Mouse (Mus musculus) embryo, embryonic 11 days (tissue): ENCODE results near the gene Hlcs.

ENCODE experiments used
- DNase-seq: peaks from one replicate; pipeline ENCODE4 v3.0.0-alpha.2; 2015

The Hlcs gene

DNA sequence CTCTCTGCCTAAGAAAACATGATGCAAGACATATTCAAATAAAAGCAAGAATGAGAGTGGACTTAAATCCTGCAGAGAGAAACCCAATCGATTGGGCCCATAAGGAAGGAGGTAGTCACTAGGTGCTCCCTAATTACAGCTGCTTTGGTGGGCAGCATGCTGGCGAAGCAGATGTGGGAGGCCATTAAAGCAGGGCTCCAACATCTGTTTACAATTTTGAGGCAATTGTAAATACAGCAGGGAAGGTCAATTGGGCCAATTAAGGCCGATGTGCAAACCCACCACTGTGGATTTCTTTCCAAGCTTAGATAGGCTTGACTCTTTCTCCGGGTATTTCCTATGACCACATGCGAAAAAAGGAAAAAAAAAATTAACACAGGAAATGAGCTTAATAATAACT, 117.5 kb downstream of the Hlcs start:
- peak; percentile 71 for DNase-seq

DNA sequence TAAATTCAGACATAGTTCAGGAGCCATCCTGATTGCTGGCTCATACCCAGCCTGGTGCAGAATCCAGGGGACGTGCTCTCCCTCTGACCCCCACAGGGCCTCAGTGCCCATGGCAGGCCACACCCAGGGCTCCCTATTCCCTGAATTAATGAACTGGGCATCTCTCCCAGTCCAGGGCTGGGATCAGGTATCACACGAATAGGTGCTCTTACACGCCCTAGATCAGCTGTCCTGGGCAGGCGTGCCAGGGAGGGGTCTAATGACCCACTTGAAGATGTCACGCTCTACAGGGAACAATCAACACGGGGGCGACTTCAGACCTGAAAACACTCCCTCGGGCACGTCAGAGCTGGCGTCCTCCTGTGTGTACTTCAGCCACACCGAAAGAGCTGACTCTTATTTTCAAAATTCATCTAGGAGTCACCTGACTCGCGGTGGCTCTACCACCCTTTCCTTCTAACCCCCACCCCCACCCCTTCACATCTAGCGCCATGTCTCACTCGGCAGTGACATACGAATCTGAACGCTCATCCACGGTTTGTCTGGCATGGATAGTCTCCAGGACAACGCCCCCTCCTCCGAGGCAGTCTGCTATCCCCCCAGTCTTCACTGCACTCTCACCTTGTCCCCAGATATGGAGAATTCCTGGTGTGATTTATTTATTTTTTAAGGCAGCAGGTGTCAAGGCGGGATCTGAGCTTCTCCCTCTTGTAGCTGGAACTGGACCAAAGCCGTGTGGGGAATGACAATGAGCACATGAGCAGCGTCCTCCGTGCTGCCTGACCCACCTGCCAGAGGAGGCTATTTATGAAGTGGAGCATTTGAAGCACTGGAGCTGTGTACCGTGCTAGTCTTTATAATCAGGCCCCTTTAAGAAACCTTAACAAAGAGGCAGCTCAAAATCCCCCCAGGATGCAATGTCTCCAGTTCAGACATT, 121.7 kb downstream of the Hlcs start:
- no peak for DNase-seq

DNA sequence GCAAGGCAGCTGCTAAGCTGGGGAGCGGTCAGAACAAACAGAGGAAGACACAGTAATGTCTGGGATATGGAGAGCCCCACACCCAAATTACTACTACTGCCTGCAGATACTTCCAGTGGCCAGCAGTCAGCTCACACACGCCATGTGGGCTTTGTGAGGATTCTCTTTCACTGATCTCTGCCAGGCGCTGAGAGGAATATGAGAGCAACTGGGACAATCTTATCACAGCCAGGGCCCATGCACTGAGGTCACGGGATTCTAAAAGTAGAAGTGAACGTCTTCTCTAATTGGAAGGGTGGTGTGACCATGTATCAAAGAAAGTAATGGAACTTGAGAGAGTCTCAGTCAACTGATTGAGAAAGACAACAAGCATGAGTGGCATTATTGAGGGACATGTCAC, 123.1 kb downstream of the Hlcs start:
- DNase-seq = no peak

DNA sequence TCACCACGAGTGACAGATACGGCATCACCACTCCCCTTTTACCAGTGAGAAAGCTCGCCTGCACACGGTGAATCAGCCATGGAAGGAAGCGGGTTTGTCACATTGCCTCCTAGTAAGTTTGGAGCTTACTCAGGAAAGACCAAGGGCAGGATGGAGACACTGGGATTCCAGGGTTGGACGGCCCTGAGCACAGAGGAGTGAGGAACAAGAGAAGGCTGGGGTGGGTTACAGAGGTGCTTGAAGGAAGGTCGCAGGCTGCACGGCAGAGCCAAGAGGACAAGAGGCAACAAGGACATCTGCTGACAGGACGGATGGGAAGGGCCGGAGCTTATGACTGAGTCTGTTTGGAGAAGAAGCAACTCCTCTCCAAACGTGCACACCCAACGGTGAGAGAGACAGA, 126.8 kb downstream of the Hlcs start:
- DNase-seq = no peak

DNA sequence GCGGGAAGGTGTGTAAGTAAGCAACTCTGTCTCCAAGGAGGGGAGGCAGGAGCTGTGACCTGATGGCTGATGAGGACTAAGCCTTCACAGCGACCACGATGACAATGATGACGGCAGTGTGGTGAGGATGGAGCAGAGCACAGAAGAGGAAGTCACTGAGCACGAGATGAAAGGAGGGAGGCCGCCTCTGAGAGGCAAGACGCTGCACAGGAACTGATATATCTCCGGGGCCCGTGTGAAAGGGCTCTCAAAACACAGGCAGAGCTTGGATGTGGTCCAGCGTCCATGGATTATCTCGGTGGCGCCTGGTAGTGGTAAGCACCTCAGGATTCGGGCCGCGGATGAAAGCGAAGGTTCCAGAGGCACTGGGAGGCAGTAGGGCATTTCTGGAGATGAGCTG, 127.9 kb downstream of the Hlcs start:
- DNase-seq = no peak

DNA sequence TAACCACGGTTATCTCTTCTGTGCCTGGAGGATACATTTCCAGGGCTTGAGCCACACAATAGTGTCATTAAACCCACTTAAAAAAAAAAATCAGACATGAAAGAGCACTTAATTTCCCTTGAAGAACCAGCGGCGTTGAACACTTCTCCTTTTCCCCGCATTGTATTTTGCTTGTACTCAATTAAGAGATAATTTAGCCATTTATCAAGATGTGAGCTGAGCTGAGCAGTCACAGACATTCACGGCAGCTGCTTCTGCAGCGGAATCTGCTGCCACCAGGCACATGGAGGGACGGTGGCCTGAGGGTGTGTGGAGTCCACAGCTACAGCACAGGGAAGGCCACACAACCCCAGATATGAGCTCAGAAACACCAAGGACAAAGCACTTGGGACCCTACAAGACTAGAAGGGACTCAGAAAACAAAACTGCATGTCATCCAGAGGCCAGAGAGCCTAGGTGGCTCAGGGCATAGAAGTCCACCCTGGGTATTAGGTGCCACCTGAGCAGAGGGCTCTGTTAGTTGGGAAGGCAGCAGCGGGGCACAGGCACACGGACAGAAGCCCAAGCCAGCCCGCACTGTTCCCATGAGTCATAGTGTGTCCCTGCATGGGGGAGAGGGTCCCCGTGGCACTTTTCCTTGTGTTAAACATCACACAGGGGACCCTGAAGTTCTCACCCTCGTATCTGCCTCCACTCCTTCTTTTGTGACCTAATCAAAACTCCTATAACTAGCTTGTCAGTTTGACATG, 133.1 kb downstream of the Hlcs start:
- peak; percentile 43 for DNase-seq

DNA sequence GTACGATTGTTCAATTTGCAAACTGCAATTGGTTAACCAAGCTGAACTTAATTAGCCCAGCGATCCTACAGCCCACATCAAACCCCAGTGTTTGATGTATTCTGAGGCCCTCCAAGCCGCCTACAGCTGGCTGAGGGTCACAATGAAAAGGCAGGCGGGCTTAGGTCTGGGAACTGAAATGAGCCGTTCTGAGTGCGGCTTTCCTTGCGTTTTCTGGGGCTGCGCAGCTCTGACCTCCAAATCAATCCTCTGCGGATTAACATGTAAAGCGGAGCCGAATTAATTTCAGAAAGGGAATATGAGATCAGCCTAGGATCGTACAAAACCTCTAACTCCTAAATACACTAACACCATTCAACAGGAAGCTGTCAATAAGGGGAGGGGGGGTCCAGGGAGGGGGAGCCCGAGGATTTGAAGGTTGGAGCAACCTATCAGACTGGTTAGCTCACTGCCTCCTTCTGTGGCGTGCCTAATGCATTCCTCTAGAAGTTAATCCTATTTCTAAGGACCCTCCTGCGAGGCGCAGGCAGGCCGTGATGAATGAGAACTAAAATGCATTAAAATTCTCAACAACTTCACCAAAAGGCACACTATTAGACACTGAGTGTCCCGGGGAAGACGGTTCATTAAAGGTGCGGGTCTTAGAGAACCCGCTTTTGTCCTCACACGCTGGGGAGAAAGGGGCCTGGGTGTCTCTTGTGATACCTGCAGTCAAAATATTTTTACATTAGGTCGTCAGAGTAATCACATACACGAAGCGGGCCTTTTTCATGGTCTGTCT, 133.8 kb downstream of the Hlcs start:
- DNase-seq = peak; percentile 73

DNA sequence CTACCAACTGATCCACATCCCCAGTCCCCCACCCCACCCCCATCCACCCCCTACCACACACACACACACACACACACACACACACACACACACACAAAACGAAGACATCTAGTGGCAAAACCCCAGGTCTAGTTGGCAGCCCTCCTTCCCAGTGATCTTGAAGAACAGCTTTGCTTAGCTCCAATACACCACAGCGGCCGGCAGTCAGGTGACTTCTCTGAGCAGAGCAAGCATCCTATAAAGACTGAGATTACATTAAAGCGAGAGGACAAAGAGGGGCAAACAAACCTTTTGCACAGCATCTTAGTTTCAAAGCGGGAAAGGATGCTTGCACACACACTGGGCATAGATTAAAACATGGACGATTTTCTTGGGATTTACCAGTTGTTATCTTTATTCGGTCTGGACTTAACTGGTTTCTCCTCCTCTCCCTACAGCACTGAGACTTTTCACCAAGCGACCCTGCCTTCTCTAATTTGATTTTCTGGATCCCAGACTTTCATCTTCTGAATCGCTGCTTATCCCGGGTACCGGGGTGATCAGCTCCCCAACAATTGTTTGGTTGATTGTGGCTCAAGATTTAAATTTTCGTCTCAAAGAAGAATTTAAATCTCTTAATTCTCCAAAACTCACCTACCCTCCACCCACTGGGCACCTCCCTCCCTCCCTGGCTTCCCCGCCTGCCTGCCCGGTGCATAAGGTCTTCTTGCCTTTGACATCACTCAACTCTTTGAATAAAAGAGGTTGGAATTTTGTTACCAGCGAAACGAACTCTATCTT, 134.7 kb downstream of the Hlcs start:
- peak; percentile 30 for DNase-seq

DNA sequence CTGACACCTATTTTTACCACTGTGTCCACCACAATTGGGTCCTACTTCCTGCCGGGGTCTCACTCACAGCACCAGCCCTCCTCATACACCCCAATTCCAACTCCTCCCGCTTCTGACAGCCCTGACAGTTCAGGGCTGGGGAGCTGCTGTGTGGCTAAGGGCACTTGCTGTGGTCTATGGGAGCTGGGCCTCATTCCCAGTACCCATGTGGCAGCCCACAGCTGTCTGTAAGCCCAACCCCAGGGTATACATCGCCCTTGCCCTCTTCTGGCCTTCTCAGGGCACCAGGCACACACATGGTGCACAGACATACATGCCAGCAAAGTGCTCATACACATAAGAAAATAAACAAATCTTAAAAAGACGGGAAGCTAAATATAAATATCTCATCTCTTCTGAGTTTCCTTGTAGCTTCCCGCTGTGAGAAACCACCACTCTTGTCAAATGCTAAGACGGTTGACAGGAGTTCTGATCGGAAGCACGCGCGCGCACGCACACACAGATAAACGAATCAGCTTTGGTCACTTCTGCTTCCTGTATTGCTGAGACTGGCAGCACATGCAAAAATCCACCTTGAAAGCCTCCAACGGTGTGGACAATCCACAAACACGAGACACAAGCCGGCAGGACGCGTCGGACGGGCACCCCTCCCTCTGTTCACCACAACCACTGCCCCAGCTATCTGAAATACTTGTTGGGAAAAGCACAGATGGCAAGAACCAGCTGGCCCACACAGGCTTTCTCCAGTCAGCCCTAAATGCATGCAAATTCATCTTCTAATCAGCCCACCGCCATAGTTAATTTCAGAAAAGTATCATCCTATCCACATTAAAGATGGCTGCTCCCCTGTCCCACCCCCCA, 136.1 kb downstream of the Hlcs start:
- DNase-seq = no peak

DNA sequence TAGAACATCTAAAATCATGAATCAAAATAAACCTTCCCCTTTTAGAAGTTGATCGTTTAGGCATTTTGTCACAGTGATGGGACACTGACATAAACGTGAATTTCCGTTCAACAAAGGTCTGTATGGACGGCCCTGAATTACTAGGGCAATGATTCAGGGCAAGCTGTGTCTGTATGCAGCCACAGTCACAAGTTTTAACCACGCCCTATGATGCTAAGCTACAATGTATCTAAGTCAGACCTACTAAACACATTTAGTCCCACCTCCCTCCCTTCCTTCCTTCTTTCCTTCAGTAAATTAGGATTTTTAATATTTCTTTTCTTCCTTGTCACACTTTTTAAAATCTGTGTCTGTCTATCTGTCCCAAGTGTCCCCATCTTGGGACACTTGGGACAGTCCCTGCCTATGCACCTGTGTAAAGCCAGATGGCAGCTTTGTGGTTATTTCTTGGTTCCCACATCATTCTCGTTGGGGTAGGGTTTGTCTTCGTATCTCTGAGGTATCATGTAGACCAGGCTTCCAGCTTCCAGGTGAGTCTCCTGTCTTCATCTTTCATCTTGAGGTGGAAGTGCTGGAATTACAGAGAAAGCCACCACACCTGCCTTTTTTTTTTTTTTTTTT, 137.9 kb downstream of the Hlcs start:
- DNase-seq = no peak

DNA sequence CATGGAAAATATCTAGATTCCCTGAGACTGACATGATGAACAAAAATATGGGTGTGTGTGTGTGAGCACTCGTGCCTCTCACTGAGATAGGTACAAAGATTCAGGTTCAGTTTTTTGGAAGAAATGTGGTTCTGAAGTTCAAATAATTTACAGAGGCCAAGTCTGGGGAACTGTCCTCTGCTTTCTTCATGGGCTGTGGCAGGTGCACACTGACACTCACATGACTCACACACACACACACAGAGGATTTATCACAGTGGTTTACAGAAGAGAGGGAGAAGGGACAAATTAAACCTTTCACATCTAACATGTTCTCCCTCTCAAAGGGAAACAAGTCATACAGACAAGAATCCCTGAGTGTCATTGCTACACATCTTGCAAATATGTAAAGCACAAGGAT, 140.0 kb downstream of the Hlcs start:
- no peak for DNase-seq

DNA sequence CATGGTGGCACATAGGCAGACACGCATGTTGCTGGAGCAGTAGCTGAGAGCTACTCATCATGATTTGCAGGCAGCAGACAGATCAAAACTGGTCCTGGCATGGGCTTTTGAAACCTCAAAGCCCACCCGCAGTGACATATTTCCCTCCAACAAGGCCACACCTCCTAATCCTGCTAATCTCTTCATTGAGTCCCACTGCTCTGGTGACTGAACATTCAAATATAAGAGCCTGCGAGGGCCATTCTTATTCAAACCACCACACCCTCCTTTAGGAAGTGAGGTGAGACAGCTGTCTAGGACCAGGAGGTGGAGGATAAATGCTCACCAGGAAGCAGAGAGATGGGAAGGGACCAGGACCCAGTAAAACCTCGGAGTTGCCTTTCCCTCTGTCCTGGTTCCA, 143.2 kb downstream of the Hlcs start:
- DNase-seq = no peak

DNA sequence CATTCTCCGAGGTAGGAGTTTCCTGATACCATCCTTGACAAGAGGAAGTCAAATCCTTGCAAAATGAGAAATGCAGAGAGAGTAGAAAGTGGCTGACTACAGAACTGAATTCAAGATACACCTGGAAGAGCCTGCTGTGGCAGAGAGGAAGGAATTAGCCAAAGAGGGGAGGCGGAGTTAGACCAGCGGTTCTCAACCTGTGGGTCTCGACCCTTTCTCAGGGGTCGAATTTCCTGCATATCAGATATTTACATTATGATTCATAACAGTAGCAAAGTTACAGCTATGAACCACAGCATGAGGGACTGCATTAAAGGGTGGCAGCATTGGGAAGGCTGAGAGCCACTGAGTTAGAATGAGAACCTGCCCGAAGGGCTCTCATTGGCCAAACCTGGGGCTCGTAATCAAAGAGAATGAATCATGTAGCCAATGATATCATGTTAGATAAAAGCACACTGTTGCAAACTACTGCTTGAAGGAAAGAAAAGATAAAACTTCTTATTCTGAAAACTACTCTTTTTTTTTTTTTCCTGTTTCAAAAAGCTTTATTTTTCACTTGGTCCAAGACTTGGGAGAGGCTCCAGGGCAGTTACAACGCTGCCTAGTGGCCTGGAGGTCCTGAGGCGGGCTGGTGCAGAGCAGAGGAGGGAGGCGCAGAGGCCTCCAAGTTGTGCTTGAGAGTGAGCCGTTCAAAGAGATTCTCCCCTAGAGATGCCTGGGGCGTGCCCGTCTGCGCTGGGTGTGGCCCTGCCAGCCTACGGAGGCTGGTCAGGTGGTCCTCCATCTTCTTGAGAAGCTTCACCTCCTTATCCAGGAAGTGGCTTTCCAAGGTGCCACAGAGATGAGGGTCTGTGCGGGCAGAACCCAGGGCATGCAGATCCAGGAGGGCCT, 144.5 kb downstream of the Hlcs start:
- DNase-seq = no peak

DNA sequence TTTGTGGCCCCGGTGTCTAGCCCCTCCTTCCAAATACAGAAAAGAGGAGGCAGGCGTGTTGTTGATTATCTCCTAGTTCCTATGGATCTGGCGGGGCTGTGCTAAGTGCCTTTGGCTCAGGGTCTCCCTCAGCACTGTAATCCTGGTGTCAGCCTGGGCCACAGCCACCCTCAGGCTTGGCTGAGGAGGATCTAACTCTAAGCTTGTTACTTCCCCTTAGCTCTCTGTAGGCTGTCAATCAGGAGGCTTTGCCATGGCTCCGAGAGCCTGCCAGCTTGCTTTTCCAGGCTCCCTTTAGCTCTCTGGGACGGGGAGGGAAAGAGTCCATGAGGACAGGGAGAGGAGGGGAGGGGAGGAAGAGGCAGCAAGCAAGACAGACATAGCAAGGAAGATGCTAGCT, 148.4 kb downstream of the Hlcs start:
- DNase-seq = no peak

DNA sequence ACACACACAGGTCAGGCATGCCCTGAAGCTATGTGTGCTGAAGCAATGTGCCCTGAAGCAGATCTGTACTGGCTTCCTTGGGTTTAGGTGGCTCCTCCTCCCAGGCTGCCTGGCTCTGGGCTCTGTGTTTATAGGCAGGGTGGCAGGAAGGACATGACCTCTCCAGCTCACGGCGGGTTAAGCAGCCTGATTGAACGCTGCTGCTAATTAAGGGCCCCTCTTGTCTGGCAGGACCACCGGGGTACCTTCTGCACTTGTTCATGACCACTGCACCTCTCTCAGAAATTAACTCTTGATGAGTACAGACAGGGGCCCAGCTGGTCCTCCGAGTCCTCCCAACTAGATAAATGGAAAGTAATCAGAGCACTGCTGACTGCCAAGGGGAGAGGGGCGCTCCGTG, 149.1 kb downstream of the Hlcs start:
- peak; percentile 68 for DNase-seq

DNA sequence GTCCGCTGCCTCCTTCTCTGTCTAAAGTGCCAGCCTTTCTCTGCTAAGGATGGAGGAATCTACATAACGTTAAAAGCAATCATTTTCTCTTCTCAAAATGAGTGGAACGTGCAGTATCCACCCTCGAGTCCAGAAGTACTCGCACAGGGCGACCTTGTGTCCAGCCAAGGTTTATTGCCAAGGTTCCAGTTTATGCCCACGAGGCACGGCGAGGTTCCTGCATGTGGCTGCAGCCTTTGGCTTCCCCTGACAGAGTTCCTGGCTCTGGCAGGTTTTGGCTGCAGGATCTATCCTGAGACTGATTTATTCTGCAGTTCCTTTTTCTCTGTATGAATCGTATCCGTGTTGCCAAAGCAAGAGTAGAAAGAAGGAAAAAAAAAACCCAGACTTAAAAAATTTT, 150.3 kb downstream of the Hlcs start:
- no peak for DNase-seq

DNA sequence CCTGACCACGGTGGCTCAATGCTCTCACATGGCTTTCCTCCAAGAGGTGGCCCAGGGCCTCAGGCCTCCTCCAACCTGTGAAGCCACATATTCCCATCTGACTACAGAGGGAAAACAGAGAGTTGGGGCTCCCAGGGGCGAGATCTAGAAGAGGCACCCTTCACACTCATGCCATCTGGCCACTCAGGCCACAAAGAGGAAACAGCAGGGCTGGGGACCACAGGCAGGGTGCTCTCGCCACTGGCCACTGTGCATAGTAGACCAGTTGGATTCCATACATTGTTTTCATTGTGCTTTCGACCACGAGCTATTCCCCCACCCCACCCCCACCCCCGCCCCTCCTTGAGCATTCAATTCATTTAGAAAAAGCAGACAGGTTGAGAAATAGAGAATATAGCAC, 151.4 kb downstream of the Hlcs start:
- no peak for DNase-seq

DNA sequence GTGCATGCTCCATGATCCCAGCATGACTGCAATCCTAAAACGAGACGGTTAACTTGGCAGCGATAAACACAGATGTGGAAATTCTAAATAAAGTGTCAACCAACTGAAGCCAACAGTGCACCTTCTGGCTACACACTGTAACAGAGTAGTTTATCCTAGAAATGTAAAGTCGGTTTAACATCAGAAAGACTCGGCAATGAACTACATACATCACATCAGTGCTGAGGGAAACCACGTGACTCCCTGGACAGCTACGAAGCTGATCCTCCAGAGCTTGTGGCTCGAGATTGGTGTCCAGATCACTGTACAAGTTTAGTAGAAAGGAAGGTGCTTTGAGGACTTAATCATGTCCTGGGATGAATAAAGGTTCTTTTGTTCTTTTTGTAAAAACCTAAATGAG, 155.6 kb downstream of the Hlcs start:
- DNase-seq = no peak

DNA sequence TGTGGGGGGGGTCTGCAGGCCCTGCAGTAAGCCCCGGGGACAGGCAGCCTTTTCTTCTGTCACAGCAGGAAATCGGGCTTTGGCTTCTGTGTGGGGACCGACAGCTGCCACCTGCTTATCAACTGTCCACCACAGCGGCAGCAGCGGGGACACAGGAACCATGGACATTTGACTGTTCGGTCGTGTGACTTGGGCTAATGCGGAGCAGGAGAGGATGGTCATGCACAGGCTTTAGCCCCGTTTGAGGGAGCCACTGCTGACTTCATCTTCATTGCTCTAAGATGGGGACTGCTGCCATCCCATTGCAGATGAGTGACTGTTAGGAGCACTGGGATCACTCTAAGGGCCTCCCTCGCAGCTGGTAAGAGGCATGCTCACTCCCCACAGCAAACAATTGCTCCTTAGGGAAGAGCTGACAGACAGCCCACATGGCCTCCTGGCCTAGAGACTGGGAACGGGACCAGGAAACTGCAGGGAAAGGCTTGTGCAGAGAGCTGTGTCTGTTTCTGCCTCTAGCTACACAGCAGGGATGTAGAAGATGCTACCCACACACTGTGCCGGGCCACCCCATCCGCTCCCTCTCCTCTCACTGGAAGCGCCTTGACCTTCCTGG, 158.2 kb downstream of the Hlcs start:
- no peak for DNase-seq
